Mouse (Mus musculus) WW6 (cell line): ENCODE measurements around the gene Gpr84.

Experiments
- DNase-seq: peaks from one replicate; pipeline ENCODE4 v3.0.0-alpha.2; 2013; ENCODE audit warnings: low read depth, low spot score

Gpr84 gene

GRCm38 (mm10) chr15:103307125-103307524 lies 3.3 kb downstream of the Gpr84 start:
- peak; percentile 73 for DNase-seq

DNA sequence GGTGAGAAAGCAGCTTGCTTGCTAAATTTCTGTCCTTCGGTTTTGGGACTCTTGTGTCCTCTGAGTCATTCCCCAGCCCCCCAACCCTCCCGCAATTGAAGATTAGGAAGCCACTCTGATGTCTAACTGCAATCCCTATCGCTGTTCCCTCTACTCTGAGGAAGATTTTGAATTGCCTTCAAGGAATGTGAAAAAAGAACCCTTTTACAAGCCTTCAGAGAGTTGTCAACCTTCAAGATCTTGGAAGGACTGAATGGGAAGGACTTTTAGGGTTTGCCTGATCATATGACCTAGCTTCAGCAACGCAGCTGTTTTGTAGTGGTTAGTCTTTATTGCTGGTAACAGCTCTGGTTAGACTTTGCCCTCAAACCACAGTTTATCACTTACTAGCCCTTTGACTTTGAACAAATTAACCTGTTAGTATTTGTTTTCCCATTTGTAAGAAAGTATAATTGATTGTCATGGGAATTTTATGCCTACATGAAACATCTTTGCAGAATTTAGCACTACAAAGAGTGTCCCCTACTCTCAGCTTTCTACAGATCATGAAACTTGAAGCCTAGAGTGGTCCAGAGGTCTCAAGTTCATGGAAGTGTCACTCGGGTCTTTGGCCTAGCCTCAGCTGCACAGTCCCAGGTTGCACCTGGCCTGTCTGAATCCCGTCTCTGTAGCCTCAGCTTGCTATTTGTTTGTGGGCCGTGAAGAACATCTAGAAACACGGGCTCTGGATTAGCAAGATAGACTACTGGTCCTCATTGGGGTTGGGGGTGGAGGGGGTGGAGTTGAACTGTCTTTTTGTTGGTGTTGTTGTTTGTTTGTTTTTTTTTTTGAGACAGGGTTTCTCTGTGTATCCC lies 4.4 kb downstream of the Gpr84 start:
- DNase-seq = no peak

DNA sequence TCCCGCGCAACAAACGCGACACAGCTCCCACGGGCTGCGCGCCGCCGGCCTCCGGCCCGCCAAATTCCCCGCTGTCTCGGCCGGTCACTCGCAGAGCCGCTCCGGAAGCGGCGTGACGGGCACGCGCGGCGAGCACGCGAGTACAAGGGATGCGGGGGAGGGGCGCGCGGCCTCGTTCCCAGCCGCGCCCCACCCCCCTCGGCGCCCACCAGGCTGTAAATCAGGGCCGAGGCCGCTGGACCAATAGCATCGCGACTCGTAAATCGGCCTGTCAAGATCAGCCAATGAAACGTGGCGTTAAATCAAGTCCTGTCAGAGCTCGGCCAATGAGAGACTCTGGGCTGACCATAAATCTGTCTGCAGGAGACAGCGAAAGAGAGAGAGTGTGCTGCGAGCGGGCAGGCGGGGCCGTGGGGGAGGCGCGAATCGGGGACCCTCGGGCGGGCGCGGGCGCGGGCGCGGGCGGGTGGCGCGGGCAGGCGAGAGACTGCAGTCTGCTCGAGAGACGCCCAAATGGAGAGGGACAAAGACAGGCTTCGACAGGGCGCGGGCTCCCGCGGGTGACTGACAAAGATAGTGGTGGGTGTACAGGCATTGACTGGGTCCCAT lies 5.2 kb downstream of the Gpr84 start:
- DNase-seq = peak; percentile 91

- no peak for DNase-seq
Measured at GRCm38 (mm10) chr15:103304616-103304969, 5.8 kb downstream of the Gpr84 start.

DNA sequence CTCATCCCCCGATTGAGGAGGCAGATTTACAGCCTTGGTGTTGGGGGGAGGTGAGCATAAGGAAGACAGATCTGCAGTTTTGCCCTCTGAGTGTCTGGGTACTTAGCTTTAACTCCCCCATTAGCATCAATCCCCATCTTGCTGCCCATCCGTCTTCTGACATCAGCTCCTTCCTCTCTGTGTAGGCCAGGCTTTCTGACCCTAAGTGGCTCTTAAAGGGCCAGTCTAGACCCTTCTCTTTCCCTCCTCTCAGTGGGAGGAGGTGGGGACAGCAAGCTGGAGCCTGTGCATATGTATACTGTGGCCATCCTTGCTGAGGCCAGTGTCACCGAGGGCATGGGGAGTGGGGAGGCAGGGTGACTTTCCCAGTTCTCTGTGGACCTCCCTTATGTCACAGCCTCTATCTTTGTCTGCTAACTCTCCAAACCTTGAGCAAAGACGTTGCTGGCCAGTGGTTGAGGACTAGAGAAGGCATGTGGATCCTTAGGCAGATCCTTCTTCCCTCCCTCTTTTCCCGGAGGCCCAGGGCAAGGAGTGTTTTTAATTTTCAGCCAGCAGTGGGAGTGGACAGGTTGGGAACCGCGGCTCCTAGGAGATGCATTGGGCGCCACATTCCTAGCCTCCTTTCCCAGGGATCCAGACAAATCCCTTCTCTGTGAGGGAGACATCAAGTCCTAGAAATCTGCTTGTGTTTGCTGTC lies 6.3 kb downstream of the Gpr84 start:
- no peak for DNase-seq

GRCm38 (mm10) chr15:103302341-103303021 lies 7.9 kb downstream of the Gpr84 start:
- no peak for DNase-seq

DNA sequence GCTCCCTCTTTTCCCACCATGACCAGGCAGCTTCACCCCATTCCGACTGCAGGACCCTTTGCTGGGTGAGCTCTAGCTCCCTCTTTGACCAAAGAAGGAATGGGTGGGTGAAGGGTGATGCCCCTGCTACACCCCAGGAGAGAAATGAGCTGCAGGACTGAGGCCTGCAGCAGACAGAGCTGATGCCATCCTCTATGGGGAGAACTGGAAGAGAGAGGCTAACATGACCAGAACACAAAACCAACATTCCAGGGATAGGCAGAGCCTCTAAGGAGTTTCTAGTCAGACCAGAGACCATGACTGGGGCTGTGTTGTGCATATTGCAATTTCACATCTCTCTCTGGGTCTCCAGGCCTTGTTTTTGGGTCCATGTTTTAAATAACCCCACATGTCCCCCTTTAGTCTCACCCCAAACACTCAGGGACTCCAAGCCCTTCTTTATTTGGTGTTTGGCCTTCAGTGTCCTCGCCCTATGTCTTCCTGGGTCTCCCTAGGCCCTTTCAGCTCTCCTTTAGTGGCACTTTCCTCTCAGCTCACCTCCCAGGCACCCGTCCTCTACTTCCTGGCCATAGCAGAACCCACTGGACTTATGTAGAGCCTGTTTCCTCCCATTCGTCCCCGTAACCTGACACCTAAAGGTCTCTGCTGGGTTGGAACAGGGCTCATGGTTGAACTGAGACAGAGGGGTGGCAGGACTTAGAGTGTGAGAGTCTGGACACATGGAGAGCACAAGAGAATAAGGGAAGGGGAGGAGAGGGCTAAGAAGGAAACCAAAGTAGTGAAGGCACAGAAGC lies 8.7 kb downstream of the Gpr84 start:
- no peak for DNase-seq

DNA sequence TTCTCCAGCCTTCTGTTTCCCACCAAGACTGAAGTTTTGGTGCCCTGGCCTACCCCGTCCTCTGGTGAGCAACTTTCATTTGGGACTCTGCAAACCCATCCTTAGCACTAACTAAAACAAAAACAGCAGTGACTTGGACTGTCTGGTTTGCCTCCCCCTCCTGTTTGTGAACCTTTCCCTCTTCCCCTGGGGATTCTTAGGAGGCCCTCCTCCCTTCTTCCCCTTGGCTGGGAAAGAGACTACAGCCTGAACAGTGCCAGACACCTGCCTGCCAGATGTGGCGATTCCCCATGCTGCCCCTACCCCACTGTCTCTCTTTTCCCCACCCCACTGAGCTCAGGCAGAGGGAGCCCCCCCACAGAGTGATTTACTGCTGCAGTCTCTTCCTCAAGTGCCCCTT lies 9.4 kb downstream of the Gpr84 start:
- DNase-seq = no peak

DNA sequence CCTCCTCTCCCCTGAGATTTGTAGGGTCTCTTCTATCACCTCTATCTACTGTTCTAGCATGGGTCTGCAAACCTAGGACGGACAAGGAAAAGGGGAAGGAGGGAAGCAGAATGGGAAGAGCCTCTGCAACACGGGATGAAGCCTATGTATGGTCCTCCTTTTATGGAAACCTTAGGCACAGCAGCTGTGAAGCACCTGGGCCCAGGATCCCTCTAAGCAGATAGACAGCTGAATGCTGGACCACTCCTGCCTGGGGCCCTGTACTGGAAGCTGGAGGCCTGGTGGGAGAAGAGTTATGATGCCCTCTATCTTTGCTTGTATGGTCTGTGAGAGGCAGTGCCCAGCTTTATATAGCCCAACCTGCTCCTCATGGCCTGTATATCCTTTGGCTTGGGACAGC lies 9.9 kb downstream of the Gpr84 start:
- no peak for DNase-seq

DNA sequence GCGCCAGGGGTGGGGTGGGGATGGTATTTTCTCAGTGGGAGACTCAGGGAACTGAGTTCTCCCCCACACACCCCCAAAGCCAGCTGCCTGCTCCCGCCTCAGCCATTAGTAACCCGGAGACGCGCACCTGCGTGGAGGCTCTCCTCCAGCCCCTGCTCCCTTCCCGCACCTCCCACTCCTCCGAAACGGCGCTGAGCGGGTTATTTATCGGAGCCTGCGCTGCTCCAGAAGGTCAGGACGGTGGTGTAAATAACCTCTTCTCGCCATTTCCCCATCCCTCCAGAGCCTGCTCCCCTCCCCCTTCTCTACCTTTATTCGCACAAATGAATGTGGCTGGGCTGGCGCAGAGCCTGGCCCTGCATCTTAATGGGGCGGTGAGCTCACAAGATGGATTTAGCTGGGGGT lies 10.3 kb downstream of the Gpr84 start:
- no peak for DNase-seq

DNA sequence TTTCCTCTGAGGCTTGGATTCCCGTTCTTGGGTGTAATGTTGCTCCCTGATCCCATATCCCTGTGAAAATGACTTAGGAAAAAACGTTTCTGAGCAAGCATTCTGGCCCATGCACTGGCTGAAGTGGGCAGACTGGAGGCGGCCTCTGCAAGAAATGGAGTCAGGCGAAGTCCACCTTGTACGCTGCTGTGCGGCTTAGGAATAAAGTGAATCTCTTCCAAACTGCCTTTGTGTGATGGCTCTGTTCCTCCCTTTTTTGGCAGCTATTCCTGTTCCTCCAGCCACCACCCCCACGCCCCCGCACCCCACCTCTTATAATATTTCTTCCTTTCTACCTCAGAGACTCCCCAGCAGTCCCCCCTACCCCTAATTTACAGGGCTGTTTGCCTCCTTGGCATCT lies 10.8 kb downstream of the Gpr84 start:
- DNase-seq = no peak

DNA sequence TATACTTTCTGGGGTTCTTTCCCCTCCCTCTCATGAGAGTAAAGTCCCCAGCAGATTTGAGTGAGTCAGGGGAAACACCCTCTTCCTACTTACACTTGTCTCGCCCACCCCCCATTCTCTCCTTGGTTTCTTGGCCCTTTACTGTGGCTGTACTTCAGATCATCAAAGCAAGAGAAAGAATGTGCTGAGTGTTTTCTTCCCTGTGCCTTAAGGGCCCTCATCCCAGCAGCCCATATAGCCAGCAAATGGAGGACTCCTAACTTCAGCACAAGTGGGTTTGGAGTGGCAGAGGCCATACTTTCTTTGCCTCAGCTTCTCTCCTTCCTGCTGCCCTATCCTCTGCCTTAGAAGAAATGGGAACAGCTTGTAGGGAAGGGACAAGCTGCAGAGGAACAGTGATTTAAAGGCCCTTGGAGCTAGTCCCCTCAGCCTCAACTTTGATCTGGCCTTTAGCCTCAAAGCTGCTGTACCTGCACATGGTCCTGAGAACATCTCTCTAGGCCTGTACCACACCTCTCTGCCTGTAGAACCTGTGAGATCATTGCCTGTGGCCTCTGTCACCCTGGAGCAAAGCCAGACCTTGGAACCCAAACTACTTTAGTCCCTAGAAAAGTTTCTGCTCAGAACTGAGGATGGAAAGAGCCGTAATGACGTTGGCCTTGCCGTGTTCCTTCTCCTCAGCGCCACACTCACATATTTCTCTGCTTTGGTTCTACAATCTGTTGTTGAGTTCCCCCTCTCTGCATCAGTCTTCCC lies 11.4 kb downstream of the Gpr84 start:
- no peak for DNase-seq

GRCm38 (mm10) chr15:103298026-103298425 lies 12.4 kb downstream of the Gpr84 start:
- DNase-seq = no peak

GRCm38 (mm10) chr15:103297313-103297712 lies 13.1 kb downstream of the Gpr84 start:
- DNase-seq = no peak

DNA sequence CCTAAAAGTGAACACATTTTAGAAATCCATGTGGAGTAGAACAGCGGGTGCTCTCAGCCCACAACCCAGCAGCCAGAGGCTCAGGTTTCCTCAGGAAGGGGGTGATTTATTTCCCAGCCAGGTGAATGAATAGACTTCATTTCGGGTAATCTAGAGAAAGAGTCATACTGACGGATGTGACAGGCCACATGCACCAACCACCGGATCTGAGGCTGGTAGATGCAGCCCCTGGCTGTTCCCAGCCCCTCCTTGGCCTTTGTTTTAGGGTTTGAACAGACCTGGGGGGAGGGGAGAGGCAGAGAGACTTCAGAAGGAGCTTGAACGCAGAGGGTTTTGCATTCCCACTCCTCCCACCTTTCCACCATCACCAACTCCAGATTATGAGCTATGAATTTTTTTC lies 14.6 kb downstream of the Gpr84 start:
- DNase-seq = no peak

GRCm38 (mm10) chr15:103294649-103295048 lies 15.8 kb downstream of the Gpr84 start:
- no peak for DNase-seq

GRCm38 (mm10) chr15:103293375-103293774 lies 17.0 kb downstream of the Gpr84 start:
- no peak for DNase-seq

GRCm38 (mm10) chr15:103292673-103293345 lies 17.6 kb downstream of the Gpr84 start:
- DNase-seq = no peak

- DNase-seq = no peak
Measured at GRCm38 (mm10) chr15:103290843-103291242, 19.6 kb downstream of the Gpr84 start.

DNA sequence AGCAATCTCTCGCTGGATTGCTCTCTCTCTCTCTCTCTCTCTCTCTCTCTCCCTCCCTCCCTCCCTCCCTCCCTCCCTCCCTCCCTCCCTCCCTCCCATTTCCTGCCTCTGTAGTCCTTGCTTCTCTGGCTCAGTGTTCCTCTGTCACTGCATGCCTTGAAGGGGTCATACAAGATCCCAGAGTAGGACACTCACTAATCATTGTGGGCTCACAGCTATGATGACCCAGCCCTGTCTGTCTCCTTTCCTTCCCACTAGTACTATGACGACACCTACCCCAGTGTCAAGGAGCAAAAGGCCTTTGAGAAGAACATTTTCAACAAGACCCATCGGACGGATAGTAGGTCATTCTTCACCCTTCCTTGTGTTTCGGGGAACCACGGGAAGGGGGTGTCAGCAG lies 20.0 kb downstream of the Gpr84 start:
- no peak for DNase-seq
